Mouse (Mus musculus) hindbrain, postnatal 0 days (tissue): ENCODE measurements at regions not wholly inside any gene's neighbourhood (a gene's known extent, or its start where the extent isn't known, plus 50 kb on each side); places are given as distances from the start of the nearest gene placed in this dataset.

ENCODE experiments used
- ATAC-seq: fragments of 200-750 bp; cut with Nextera tagmentation; 2 replicates; pipeline ENCODE4 v1.8.0; 2017; ENCODE audit warnings: mild to moderate bottlenecking, moderate TSS enrichment, moderate library complexity
- DNase-seq: peaks from one replicate; pipeline ENCODE4 v3.0.0-alpha.2; 2015; ENCODE audit warnings: low spot score
- H3K27ac ChIP-seq: fragments of 300-500 bp; sonication (generic); 2 replicates; pipeline ENCODE4 v1.5.1; 2014; ENCODE audit warnings: mild to moderate bottlenecking
- H3K27me3 ChIP-seq: fragments of 300-500 bp; sonication (generic); 2 replicates; pipeline ENCODE4 v1.6.1; 2014; ENCODE audit warnings: low read length, mixed read lengths; ENCODE audit not compliant: insufficient read depth
- H3K36me3 ChIP-seq: fragments of 300-500 bp; sonication (generic); 2 replicates; pipeline ENCODE4 v1.6.1; 2014; ENCODE audit warnings: low read length, mixed read lengths; ENCODE audit not compliant: insufficient read depth
- H3K4me1 ChIP-seq: fragments of 300-500 bp; sonication (generic); 2 replicates; pipeline ENCODE4 v1.6.1; 2014; ENCODE audit warnings: antibody characterized with exemption, low read length, mixed read lengths; ENCODE audit not compliant: insufficient read depth
- H3K4me2 ChIP-seq: fragments of 300-500 bp; sonication (generic); 2 replicates; pipeline ENCODE4 v1.6.1; 2014; ENCODE audit warnings: low read depth, mild to moderate bottlenecking, low read length, moderate library complexity, mixed read lengths
- H3K4me3 ChIP-seq: fragments of 300-500 bp; sonication (generic); 2 replicates; pipeline ENCODE4 v1.5.1; 2014; ENCODE audit warnings: low read length
- H3K9ac ChIP-seq: fragments of 300-500 bp; sonication (generic); replicated peaks from 2 replicates; pipeline ENCODE4 v1.6.1; 2014; ENCODE audit warnings: mild to moderate bottlenecking, low read length, moderate library complexity, mixed read lengths
- H3K9me3 ChIP-seq: fragments of 300-500 bp; sonication (generic); 2 replicates; pipeline ENCODE4 v1.6.1; 2016; ENCODE audit warnings: low read length, mixed read lengths
- CTCF ChIP-seq: IDR thresholded peaks from 2 replicates; pipeline ENCODE4 v1.5.1; 2016; ENCODE audit warnings: antibody characterized with exemption, control low read depth, low read depth
- WGBS: fragments of 180-500 bp; shearing (Covaris S2); extraction: QIAGEN DNeasy Blood & Tissue Kit; methylation state at CpG from one replicate; pipeline ENCODE4 v1.1.7; 2014; 5-methylcytosine and 5-hydroxymethylcytosine counted together

DNA sequence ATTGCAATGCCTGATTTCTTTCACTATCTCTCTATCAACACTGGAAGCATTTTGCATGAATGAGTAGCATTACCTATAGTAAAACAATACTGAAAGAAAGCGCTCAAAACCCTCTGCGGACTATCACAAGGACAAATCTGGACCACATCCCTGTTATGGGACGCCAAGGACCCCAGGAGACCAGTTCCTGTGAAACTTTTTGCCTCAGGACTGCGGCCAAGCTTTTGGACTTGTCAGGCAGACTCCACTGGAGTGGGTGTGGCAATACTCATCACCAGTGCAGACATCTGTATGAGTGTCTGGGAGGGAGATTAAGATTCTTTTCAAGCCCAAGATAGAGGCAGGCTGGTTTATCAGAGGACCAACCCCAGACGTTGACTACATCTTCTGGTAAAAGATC lies 173.0 kb downstream of the Usp46 start:
- Histone ChIP-seq H3K4me1 (no peaks in the 10 kb centered on the region), H3K4me3 (no peak overlapping the region), H3K9me3 (peaks cover 2% of the 10 kb centered on the region; the same call in 1 of the 2 replicates), H3K27ac (no peak overlapping the region), H3K4me2 (no peak overlapping the region), H3K36me3 (no peaks in the 10 kb centered on the region), H3K27me3 (no peaks in the 10 kb centered on the region), H3K9ac (no peak overlapping the region)
- ATAC-seq (no peak), DNase-seq (no peak)
- no peak for TF ChIP-seq CTCF
- 92% methylated on average over 5 of the region's 5 CpGs for WGBS

DNA sequence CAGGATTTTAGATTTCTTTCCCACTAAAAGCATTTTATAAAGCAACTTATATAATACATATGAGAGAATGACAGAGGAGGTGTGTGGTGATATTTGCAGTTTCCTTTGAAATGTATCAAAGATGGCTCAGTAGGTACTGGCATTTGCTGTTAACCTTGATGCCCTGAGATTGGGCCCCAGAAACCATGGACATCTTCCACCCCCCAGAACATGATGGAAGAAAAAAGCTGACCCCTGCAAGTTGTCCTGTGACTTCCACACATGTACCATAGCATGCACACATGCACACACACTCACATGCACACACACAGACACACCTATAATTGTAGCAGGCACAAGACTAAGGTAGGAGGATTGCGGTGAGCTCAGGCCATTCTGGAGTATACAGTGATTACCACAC lies 171.4 kb downstream of the Usp46 start:
- Histone ChIP-seq H3K9ac (no peak overlapping the region), H3K27me3 (no peaks in the 10 kb centered on the region), H3K9me3 (peaks cover 2% of the 10 kb centered on the region; the same call in 1 of the 2 replicates), H3K36me3 (no peaks in the 10 kb centered on the region), H3K4me1 (no peaks in the 10 kb centered on the region), H3K27ac (no peak overlapping the region), H3K4me3 (no peak overlapping the region), H3K4me2 (no peak overlapping the region)
- no peak for DNase-seq
- 97% methylated on average over 1 of the region's 1 CpGs for WGBS
- TF ChIP-seq CTCF, result no peak
- no peak for ATAC-seq

GRCm38 (mm10) chr5:73901651-73902050 lies 166.6 kb downstream of the Usp46 start:
- Histone ChIP-seq H3K4me3 (no peak overlapping the region), H3K27ac (no peak overlapping the region), H3K9me3 (no peaks in the 10 kb centered on the region), H3K36me3 (no peaks in the 10 kb centered on the region), H3K9ac (no peak overlapping the region), H3K4me2 (no peak overlapping the region), H3K4me1 (no peaks in the 10 kb centered on the region), H3K27me3 (no peaks in the 10 kb centered on the region)
- no peak for ATAC-seq
- 81% methylated on average over 1 of the region's 1 CpGs for WGBS
- TF ChIP-seq CTCF, result no peak
- DNase-seq, result no peak

- H3K27ac ChIP-seq, result peak overlapping the region; percentile 16; the same call in 1 of the 2 replicates
- peak overlapping the region; percentile 24 for H3K4me2 ChIP-seq
- H3K9ac ChIP-seq, result no peak overlapping the region
- no peaks in the 10 kb centered on the region for H3K36me3 ChIP-seq
- ATAC-seq (no peak), DNase-seq (no peak)
- no peaks in the 10 kb centered on the region for H3K9me3 ChIP-seq
- TF ChIP-seq CTCF, result no peak
- no peaks in the 10 kb centered on the region for H3K27me3 ChIP-seq
- H3K4me3 ChIP-seq, result no peak overlapping the region
- H3K4me1 ChIP-seq, result no peaks in the 10 kb centered on the region
- WGBS, result 46% methylated on average over 7 of the region's 7 CpGs
Observed at GRCm38 (mm10) chr5:73902470-73903218, 165.6 kb downstream of the Usp46 start.

GRCm38 (mm10) chr5:73903219-73903570 lies 165.0 kb downstream of the Usp46 start:
- H3K36me3 ChIP-seq, result no peaks in the 10 kb centered on the region
- peak overlapping the region; percentile 24 for H3K4me2 ChIP-seq
- no peak overlapping the region for H3K9ac ChIP-seq
- WGBS, result 23% methylated on average over 8 of the region's 8 CpGs
- DNase-seq (peak; percentile 34), ATAC-seq (no peak)
- H3K4me3 ChIP-seq, result no peak overlapping the region
- no peaks in the 10 kb centered on the region for H3K27me3 ChIP-seq
- peak overlapping the region; percentile 16; the same call in 1 of the 2 replicates for H3K27ac ChIP-seq
- H3K4me1 ChIP-seq, result no peaks in the 10 kb centered on the region
- H3K9me3 ChIP-seq, result no peaks in the 10 kb centered on the region
- no peak for TF ChIP-seq CTCF

GRCm38 (mm10) chr5:73904146-73904811 lies 164.0 kb downstream of the Usp46 start:
- no peaks in the 10 kb centered on the region for H3K36me3 ChIP-seq
- no peak for ATAC-seq
- H3K9me3 ChIP-seq, result no peaks in the 10 kb centered on the region
- H3K9ac ChIP-seq, result no peak overlapping the region
- TF ChIP-seq CTCF, result no peak
- DNase-seq, result no peak
- H3K27me3 ChIP-seq, result no peaks in the 10 kb centered on the region
- no peak overlapping the region for H3K4me3 ChIP-seq
- no peak overlapping the region for H3K4me2 ChIP-seq
- no peak overlapping the region for H3K27ac ChIP-seq
- WGBS, result 86% methylated on average over 8 of the region's 8 CpGs
- no peaks in the 10 kb centered on the region for H3K4me1 ChIP-seq

- DNase-seq (no peak), ATAC-seq (no peak)
- Histone ChIP-seq H3K4me1 (no peaks in the 10 kb centered on the region), H3K4me3 (no peak overlapping the region), H3K9ac (no peak overlapping the region), H3K36me3 (no peaks in the 10 kb centered on the region), H3K4me2 (no peak overlapping the region), H3K27me3 (no peaks in the 10 kb centered on the region), H3K27ac (no peak overlapping the region), H3K9me3 (no peaks in the 10 kb centered on the region)
- TF ChIP-seq CTCF, result no peak
- 81% methylated on average over 1 of the region's 1 CpGs for WGBS
Observed at GRCm38 (mm10) chr5:73912149-73912548, 156.1 kb downstream of the Usp46 start.
